Mouse (Mus musculus) MEL (cell line): ENCODE data around the gene Bms1. TPM values are rescaled to one million over a fixed set of nuclear protein-coding genes. Genes with fewer than 3 reads are reported as not detected.

Experiments used
- DNase-seq: peaks from one replicate; pipeline ENCODE4 v3.0.0; 2011; ENCODE audit warnings: low read depth, low spot score
- H3K27ac ChIP-seq: 2 replicates; pipeline ENCODE4 v1.5.1; 2012; ENCODE audit warnings: low read depth, mild to moderate bottlenecking, control low read depth, low read length, moderate library complexity; ENCODE audit not compliant: control insufficient read depth
- H3K27me3 ChIP-seq, 2 experiments: fragments of 150-350 bp in 1 of 2; sonication (generic) in 1 of 2; 2 replicates each; pipeline ENCODE4 v1.6.1; 2012; ENCODE audit warnings: low read length in 2 of 2, mild to moderate bottlenecking in 2 of 2, improper control_type of control experiment in 1 of 2, moderate library complexity in 1 of 2; ENCODE audit not compliant: insufficient read depth in 2 of 2, control insufficient read depth in 1 of 2
- H3K36me3 ChIP-seq, 2 experiments: 2 replicates each; pipeline ENCODE4 v1.6.1; 2012 to 2014; ENCODE audit warnings: low read length in 2 of 2, improper control_type of control experiment in 1 of 2, inconsistent platforms in 1 of 2, mild to moderate bottlenecking in 1 of 2; ENCODE audit not compliant: insufficient read depth in 2 of 2, control insufficient read depth in 1 of 2
- H3K4me1 ChIP-seq, 2 experiments: fragments of 150-350 bp in 1 of 2; sonication (generic) in 1 of 2; 2 replicates each; pipeline ENCODE4 v1.6.1; 2012; ENCODE audit warnings: low read length in 2 of 2, improper control_type of control experiment in 1 of 2, mild to moderate bottlenecking in 1 of 2; ENCODE audit not compliant: insufficient read depth in 2 of 2, control insufficient read depth in 1 of 2
- H3K4me3 ChIP-seq, 2 experiments: fragments of 150-350 bp in 1 of 2; sonication (generic) in 1 of 2; 2 replicates each; pipeline ENCODE4 v1.5.1; 2012; ENCODE audit warnings: low read depth in 2 of 2, low read length in 2 of 2, mild to moderate bottlenecking in 2 of 2, moderate library complexity in 2 of 2, control low read depth in 1 of 2, improper control_type of control experiment in 1 of 2; ENCODE audit not compliant: control insufficient read depth in 1 of 2, insufficient read depth in 1 of 2
- H3K79me2 ChIP-seq: 2 replicates; pipeline ENCODE4 v1.6.1; 2012; ENCODE audit warnings: mild to moderate bottlenecking, low read length, moderate library complexity; ENCODE audit not compliant: control insufficient read depth, poor library complexity, insufficient read depth
- H3K9ac ChIP-seq: 2 replicates; pipeline ENCODE4 v1.6.1; 2012; ENCODE audit warnings: low read depth, mild to moderate bottlenecking, control low read depth, low read length, moderate library complexity; ENCODE audit not compliant: control insufficient read depth, poor library complexity, severe bottlenecking
- H3K9me3 ChIP-seq: fragments of 150-350 bp; sonication (generic); replicated peaks from 2 replicates; pipeline ENCODE4 v1.6.1; 2012; ENCODE audit warnings: mild to moderate bottlenecking, low read length, improper control_type of control experiment, moderate library complexity; ENCODE audit not compliant: insufficient read depth
- CTCF ChIP-seq, 3 experiments: IDR thresholded peaks in 2 of 3; conservative IDR thresholded peaks in 1 of 3; 2 replicates each; pipeline ENCODE4 v1.5.1; 2011 to 2012; ENCODE audit warnings: low read length in 3 of 3, low read depth in 2 of 3, mild to moderate bottlenecking in 2 of 3, improper control_type of control experiment in 1 of 3, inconsistent platforms in 1 of 3, mixed read lengths in 1 of 3, moderate library complexity in 1 of 3; ENCODE audit not compliant: control insufficient read depth in 1 of 3, insufficient read depth in 1 of 3, poor library complexity in 1 of 3, severe bottlenecking in 1 of 3
- E2F4 ChIP-seq: IDR thresholded peaks from 2 replicates; pipeline ENCODE4 v1.6.1; 2011; ENCODE audit warnings: low read depth, low read length, improper control_type of control experiment, borderline replicate concordance
- ELF1 ChIP-seq: IDR thresholded peaks from 2 replicates; pipeline ENCODE4 v1.6.1; 2014; ENCODE audit warnings: low read depth, mild to moderate bottlenecking, inconsistent platforms, low read length, improper control_type of control experiment, moderate library complexity
- EP300 ChIP-seq, 2 experiments: IDR thresholded peaks; 2 replicates each; pipeline ENCODE4 v1.6.1; 2011; ENCODE audit warnings: improper control_type of control experiment in 2 of 2, low read length in 2 of 2, low read depth in 1 of 2, mild to moderate bottlenecking in 1 of 2
- ETS1 ChIP-seq: IDR thresholded peaks from 2 replicates; pipeline ENCODE4 v1.6.1; 2012; ENCODE audit warnings: low read depth, mild to moderate bottlenecking, inconsistent platforms, low read length, improper control_type of control experiment, moderate library complexity
- GABPA ChIP-seq: IDR thresholded peaks from 2 replicates; pipeline ENCODE4 v1.6.1; 2012; ENCODE audit warnings: low read depth, mild to moderate bottlenecking, inconsistent platforms, low read length, improper control_type of control experiment, moderate library complexity
- GATA1 ChIP-seq: IDR thresholded peaks from 2 replicates; pipeline ENCODE4 v1.6.1; 2011; ENCODE audit warnings: low read depth, low read length, improper control_type of control experiment
- HCFC1 ChIP-seq: IDR thresholded peaks from 2 replicates; pipeline ENCODE4 v1.6.1; 2012; ENCODE audit warnings: low read depth, mild to moderate bottlenecking, inconsistent platforms, low read length, improper control_type of control experiment, moderate library complexity
- JUND ChIP-seq: IDR thresholded peaks from 2 replicates; pipeline ENCODE4 v1.6.1; 2011; ENCODE audit warnings: low read depth, mild to moderate bottlenecking, improper control_type of control experiment, low read length
- KAT2A ChIP-seq: conservative IDR thresholded peaks from 2 replicates; pipeline ENCODE4 v1.6.1; 2012; ENCODE audit warnings: low read depth, low read length, improper control_type of control experiment, inconsistent platforms
- MAFK ChIP-seq: IDR thresholded peaks from 2 replicates; pipeline ENCODE4 v1.6.1; 2011; ENCODE audit warnings: low read depth, mild to moderate bottlenecking, low read length, improper control_type of control experiment, borderline replicate concordance
- MYB ChIP-seq: IDR thresholded peaks from 2 replicates; pipeline ENCODE4 v1.6.1; 2011; ENCODE audit warnings: mild to moderate bottlenecking, low read depth, low read length, improper control_type of control experiment
- NRF1 ChIP-seq: IDR thresholded peaks from 2 replicates; pipeline ENCODE4 v1.6.1; 2014; ENCODE audit warnings: low read depth, mild to moderate bottlenecking, inconsistent platforms, low read length, improper control_type of control experiment, moderate library complexity; ENCODE audit not compliant: poor library complexity, insufficient read depth, severe bottlenecking
- POLR2A ChIP-seq, 2 experiments: IDR thresholded peaks; 2 replicates each; pipeline ENCODE4 v1.6.1; 2011 to 2012; ENCODE audit warnings: low read length in 2 of 2, mild to moderate bottlenecking in 2 of 2, control low read depth in 1 of 2, improper control_type of control experiment in 1 of 2, low read depth in 1 of 2, moderate library complexity in 1 of 2; ENCODE audit not compliant: control insufficient read depth in 1 of 2, insufficient read depth in 1 of 2, poor library complexity in 1 of 2
- POLR2AphosphoS2 ChIP-seq: IDR thresholded peaks from 2 replicates; pipeline ENCODE4 v1.6.1; 2011; ENCODE audit warnings: low read length, improper control_type of control experiment
- POLR2AphosphoS5 ChIP-seq: IDR thresholded peaks from 2 replicates; pipeline ENCODE4 v1.6.1; 2012; ENCODE audit warnings: low read depth, borderline replicate concordance, mild to moderate bottlenecking, inconsistent platforms, low read length, moderate library complexity, mixed read lengths
- RAD21 ChIP-seq: IDR thresholded peaks from 2 replicates; pipeline ENCODE4 v1.6.1; 2011; ENCODE audit warnings: mild to moderate bottlenecking, low read depth, low read length, improper control_type of control experiment
- RCOR1 ChIP-seq: IDR thresholded peaks from 2 replicates; pipeline ENCODE4 v1.6.1; 2012; ENCODE audit warnings: low read depth, mild to moderate bottlenecking, inconsistent platforms, low read length, improper control_type of control experiment
- SIN3A ChIP-seq: IDR thresholded peaks from 2 replicates; pipeline ENCODE4 v1.6.1; 2012; ENCODE audit warnings: low read length, improper control_type of control experiment, inconsistent platforms
- SMC3 ChIP-seq: IDR thresholded peaks from 2 replicates; pipeline ENCODE4 v1.6.1; 2011; ENCODE audit warnings: low read depth, low read length, improper control_type of control experiment
- TAL1 ChIP-seq: IDR thresholded peaks from 2 replicates; pipeline ENCODE4 v1.6.1; 2012; ENCODE audit warnings: mild to moderate bottlenecking, inconsistent platforms, low read length, moderate library complexity, mixed read lengths
- TBP ChIP-seq: IDR thresholded peaks from 2 replicates; pipeline ENCODE4 v1.8.0; 2011; ENCODE audit warnings: low read depth, low read length, improper control_type of control experiment
- TCF12 ChIP-seq: IDR thresholded peaks from 2 replicates; pipeline ENCODE4 v1.6.1; 2014; ENCODE audit warnings: low read depth, mild to moderate bottlenecking, inconsistent platforms, low read length, improper control_type of control experiment, moderate library complexity
- USF1 ChIP-seq: IDR thresholded peaks from 2 replicates; pipeline ENCODE4 v1.6.1; 2014; ENCODE audit warnings: low read depth, mild to moderate bottlenecking, inconsistent platforms, low read length, improper control_type of control experiment, moderate library complexity
- USF2 ChIP-seq, 2 experiments: IDR thresholded peaks; 2 replicates each; pipeline ENCODE4 v1.6.1; 2011 to 2012; ENCODE audit warnings: improper control_type of control experiment in 2 of 2, low read length in 2 of 2, borderline replicate concordance in 1 of 2, inconsistent platforms in 1 of 2, low read depth in 1 of 2, mild to moderate bottlenecking in 1 of 2; ENCODE audit not compliant: insufficient read depth in 1 of 2
- ZC3H11A ChIP-seq: IDR thresholded peaks from 2 replicates; pipeline ENCODE4 v1.6.1; 2012; ENCODE audit warnings: low read depth, mild to moderate bottlenecking, inconsistent platforms, low read length, improper control_type of control experiment
- ZMIZ1 ChIP-seq: IDR thresholded peaks from 2 replicates; pipeline ENCODE4 v1.6.1; 2012; ENCODE audit warnings: low read depth, mild to moderate bottlenecking, inconsistent platforms, low read length, improper control_type of control experiment, moderate library complexity
- ZNF384 ChIP-seq: IDR thresholded peaks from 2 replicates; pipeline ENCODE4 v1.6.1; 2012; ENCODE audit warnings: low read depth, mild to moderate bottlenecking, inconsistent platforms, low read length, improper control_type of control experiment
- polyA plus RNA-seq, 2 experiments: library from polyadenylated mRNA; stranded (reverse) in 1 of 2; unstranded in 1 of 2; fragments of >175 nt in 1 of 2; fragments of >200 nt in 1 of 2; gene quantifications; 2 replicates each; pipeline versions ENCODE4 v1.2.1 to v1.2.4; 2012; ENCODE audit warnings: low replicate concordance in 2 of 2, low read depth in 1 of 2; ENCODE audit not compliant: insufficient read length in 2 of 2, insufficient read depth in 1 of 2, missing spikeins in 1 of 2
- total RNA-seq: library from RNA; depleted of rRNA; stranded (reverse); fragments of 300-350 nt; gene quantifications from 2 replicates; pipeline ENCODE4 v1.2.3, GENCODE M21; 2012

The Bms1 gene
- total and polyA plus RNA-seq, 3 experiments: 100 to 384 (median 109) TPM

GRCm38 (mm10) chr6:118380630-118381029 is 38.6 kb downstream of the Bms1 start:
- H3K4me1 ChIP-seq: peaks cover 0 to 16% of the 10 kb centered on the region in 2 experiments; a peak in 3 of 4 replicates
- DNase-seq: peak; percentile 73
- peaks cover 7 to 15% of the 10 kb centered on the region in 2 experiments; a peak in 3 of 4 replicates for H3K36me3 ChIP-seq
- no peak overlapping the region for H3K4me3 ChIP-seq
- H3K27me3 ChIP-seq: no peaks in the 10 kb centered on the region
- peak overlapping the region; percentile 75 for H3K27ac ChIP-seq
- H3K9ac ChIP-seq: no peak overlapping the region
- H3K79me2 ChIP-seq: no peaks in the 10 kb centered on the region
- TF ChIP-seq JUND: no peak
- peak; percentile 26; the same call in 1 of the 2 replicates for TF ChIP-seq TAL1
- peak; percentile 75 to 81 for TF ChIP-seq EP300 (IDR thresholded peaks at IDR 0.05; ENCODE audit: low read depth in 1 of 2, low read length in 2 of 2)
- peak; percentile 42; the same call in 1 of the 2 replicates for TF ChIP-seq ETS1
- TF ChIP-seq RCOR1: peak; percentile 61
- no peak for TF ChIP-seq ZNF384
- TF ChIP-seq POLR2AphosphoS2: 0 out of 2 replicates have a peak, but pooled peaks have one; percentile 2
- no peak for TF ChIP-seq ZC3H11A
- peak; percentile 27; the same call in 1 of the 2 replicates for TF ChIP-seq ELF1
- peak; percentile 33; the same call in 1 of the 2 replicates for TF ChIP-seq TCF12
- no peak for TF ChIP-seq POLR2A (IDR thresholded peaks at IDR 0.05; ENCODE audit: control insufficient read depth in 1 of 2, insufficient read depth in 1 of 2, low read depth in 1 of 2, low read length in 2 of 2, poor library complexity in 1 of 2)
- peak; percentile 85 for TF ChIP-seq GATA1
- no peaks in the 10 kb centered on the region for H3K9me3 ChIP-seq

GRCm38 (mm10) chr6:118379451-118380167 is 39.7 kb downstream of the Bms1 start:
- no peaks in the 10 kb centered on the region for H3K27me3 ChIP-seq
- H3K9me3 ChIP-seq: no peaks in the 10 kb centered on the region
- DNase-seq: peak; percentile 76
- peaks cover 0 to 16% of the 10 kb centered on the region in 2 experiments; a peak in 3 of 4 replicates for H3K4me1 ChIP-seq
- H3K36me3 ChIP-seq: peaks cover 5 to 15% of the 10 kb centered on the region in 2 experiments; a peak in 3 of 4 replicates
- H3K79me2 ChIP-seq: no peaks in the 10 kb centered on the region
- H3K27ac ChIP-seq: no peak overlapping the region
- no peak overlapping the region for H3K9ac ChIP-seq
- H3K4me3 ChIP-seq: no peak overlapping the region
- TF ChIP-seq ELF1 (no peak), TAL1 (no peak), MYB (no peak), EP300 (IDR thresholded peaks at IDR 0.05; ENCODE audit: low read depth in 1 of 2, low read length in 2 of 2) (no peak), KAT2A (no peak), ZC3H11A (peak; percentile 46; the same call in 1 of the 2 replicates), TBP (no peak), GABPA (no peak), MAFK (no peak), CTCF (IDR thresholded peaks at IDR 0.05 in 2 of 3, conservative IDR thresholded peaks at IDR 0.05 in 1 of 3; ENCODE audit: control insufficient read depth in 1 of 3, insufficient read depth in 1 of 3, low read depth in 2 of 3, low read length in 3 of 3, poor library complexity in 1 of 3, severe bottlenecking in 1 of 3) (peak; percentile 90 to 97 (median 90)), SMC3 (peak; percentile 71), HCFC1 (no peak), NRF1 (no peak), E2F4 (no peak), USF2 (IDR thresholded peaks at IDR 0.05; ENCODE audit: borderline replicate concordance in 1 of 2, insufficient read depth in 1 of 2, low read depth in 1 of 2, low read length in 2 of 2) (no peak), ZMIZ1 (no peak), RCOR1 (no peak), RAD21 (peak; percentile 81), SIN3A (no peak), JUND (no peak), USF1 (no peak), POLR2AphosphoS5 (no peak)
